Mouse (Mus musculus): ENCODE data around the gene Tprkb. TPM values are rescaled to one million over a fixed set of nuclear protein-coding genes. Genes with fewer than 3 reads are reported as not detected.
A peak's percentile ranks its signal among the peaks of the same experiment; 100 is the strongest.
"Not testable (repeated sequence)": the region's sequence is repeated elsewhere in the genome, so short reads cannot be mapped to it uniquely, and the experiment has no call there.

The Tprkb gene
- polyA plus RNA-seq (2012; rRNA removed): 35.5 and 40.7 TPM in 2 replicates

DNA sequence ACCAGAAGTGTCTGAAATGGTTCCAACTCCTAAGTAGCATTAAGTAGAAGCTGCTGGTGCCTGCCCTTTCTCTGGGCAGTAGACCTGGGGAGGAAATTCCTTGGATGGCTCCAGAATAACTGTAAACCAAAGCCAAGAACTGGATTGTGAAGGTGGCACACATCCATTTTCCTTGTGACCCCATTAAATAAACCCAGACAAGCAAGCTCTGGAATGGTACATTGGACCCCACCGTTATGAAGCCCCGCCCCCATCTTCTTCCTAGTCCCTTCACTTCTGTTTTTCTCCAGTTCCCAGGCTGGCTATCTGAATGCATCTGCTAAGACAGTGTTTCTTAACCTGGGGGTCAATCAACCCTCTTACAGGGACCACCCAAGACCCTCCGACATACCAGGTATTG, at the start of gene Tprkb:
Gene Tprkb, plus strand, starts transcription at position 279 of the 400 bp plus-strand sequence.
- TF ChIP-seq POLR2A (IDR thresholded peaks at IDR 0.05; ENCODE audit: borderline replicate concordance, extremely low read depth, insufficient read depth, insufficient read length, poor library complexity, severe bottlenecking) (no peak), CTCF (IDR thresholded peaks at IDR 0.05; ENCODE audit: borderline replicate concordance, extremely low read depth, insufficient read depth, insufficient read length) (no peak)
- DNase-seq (ENCODE audit: low read depth): no peak

GRCm38 (mm10) chr6:85862565-85862964, 49.1 kb upstream of the Tprkb start:
- no peak for TF ChIP-seq POLR2A (IDR thresholded peaks at IDR 0.05; ENCODE audit: borderline replicate concordance, extremely low read depth, insufficient read depth, insufficient read length, poor library complexity, severe bottlenecking)
- no peak for TF ChIP-seq CTCF (IDR thresholded peaks at IDR 0.05; ENCODE audit: borderline replicate concordance, extremely low read depth, insufficient read depth, insufficient read length)
- DNase-seq (ENCODE audit: low read depth): no peak

DNA sequence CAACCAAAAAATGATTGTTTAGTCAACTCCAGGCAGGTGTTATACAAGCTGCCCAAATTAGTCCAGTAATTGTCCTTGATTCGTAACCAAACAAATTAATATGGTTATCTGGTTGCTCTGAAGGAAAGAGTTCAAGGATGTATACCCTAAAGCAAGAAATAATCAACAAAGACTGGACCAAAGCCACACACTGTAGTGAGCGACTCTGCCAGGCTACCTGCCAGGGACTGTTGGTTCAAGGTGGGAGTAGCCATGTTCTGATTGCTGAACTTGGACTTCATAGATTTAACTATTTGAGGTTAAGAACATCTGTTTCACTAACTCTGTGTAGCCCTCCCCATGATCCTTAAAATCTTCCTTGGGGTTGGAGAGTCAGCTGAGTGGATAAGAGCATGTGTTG, 48.5 kb upstream of the Tprkb start:
- DNase-seq (ENCODE audit: low read depth): no peak
- TF ChIP-seq CTCF (IDR thresholded peaks at IDR 0.05; ENCODE audit: borderline replicate concordance, extremely low read depth, insufficient read depth, insufficient read length) (no peak), POLR2A (IDR thresholded peaks at IDR 0.05; ENCODE audit: borderline replicate concordance, extremely low read depth, insufficient read depth, insufficient read length, poor library complexity, severe bottlenecking) (no peak)

DNA sequence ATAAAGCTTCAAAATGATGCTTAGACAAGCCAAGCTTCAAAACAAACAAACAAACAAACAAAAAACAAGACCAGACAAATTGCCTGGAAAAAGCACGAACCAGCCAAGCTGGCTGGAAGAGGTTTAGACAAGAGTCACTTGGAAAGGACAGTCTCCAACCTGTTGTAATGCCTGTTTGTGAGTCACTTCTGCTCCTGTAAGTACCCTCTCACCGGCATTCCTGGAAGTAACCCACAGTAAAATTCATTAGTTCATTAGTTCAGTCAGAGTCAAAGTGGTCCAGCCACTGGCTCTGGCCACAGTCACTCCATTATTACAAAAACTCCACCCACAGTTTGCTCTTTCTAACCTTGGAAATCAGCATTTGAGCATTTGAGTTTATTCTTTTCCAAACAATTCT, 47.8 kb upstream of the Tprkb start:
- no peak for TF ChIP-seq CTCF (IDR thresholded peaks at IDR 0.05; ENCODE audit: borderline replicate concordance, extremely low read depth, insufficient read depth, insufficient read length)
- TF ChIP-seq POLR2A (IDR thresholded peaks at IDR 0.05; ENCODE audit: borderline replicate concordance, extremely low read depth, insufficient read depth, insufficient read length, poor library complexity, severe bottlenecking): no peak
- no peak for DNase-seq (ENCODE audit: low read depth)

DNA sequence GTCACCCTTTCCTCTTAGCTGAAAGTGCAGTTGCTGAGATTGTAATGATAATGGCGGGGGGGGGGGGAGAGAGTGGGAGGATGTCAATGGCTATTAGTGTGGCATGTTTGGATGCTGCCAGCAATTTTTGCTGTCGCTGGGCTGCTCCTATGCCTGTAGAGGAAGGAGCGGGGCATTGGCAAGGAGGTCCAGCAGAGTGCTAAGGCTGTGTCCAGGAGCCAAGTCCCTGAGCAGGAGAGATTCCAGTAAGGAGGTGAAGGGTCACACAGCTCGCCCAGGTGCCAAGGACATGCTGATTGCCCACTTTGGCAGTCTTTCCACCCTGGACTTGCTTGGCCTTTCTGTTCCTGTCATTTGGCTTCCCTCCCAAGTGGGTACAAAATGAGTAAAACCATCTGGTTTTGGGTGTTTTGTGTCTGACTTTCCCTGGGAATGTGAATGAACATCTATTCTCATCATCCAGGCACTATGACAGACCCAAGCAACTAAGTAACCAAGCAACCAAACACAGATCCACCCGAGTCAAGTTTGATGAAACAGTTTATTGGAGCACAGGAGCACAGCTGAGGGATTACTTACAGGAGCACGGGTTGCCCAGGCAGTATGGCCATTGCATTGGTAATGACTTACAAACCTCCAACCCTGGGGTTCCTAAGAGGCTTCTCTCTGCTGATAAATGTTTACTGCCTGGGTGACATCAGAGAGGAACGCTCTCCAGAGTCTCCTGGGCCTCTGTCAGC, 46.6 kb upstream of the Tprkb start:
- DNase-seq (ENCODE audit: low read depth): peak; percentile 13

DNA sequence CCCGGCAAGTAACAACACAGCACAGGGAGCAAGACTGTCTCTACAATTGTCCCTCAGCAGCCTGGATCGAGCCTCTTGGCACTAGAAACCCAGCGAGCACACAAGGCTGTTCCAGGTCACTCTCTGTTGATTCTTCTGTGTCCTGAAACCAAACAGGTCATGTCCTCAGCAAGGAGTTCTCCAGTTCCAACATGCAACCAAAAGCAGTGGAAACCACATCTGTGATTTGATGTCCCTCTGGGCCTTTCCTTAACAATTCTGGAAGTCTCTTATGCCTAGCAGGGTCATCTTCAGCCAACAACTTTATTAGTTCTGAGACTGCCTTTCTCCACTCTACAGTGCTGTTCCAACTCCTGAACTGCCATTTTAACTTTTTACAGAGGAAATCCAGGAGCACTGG, 45.5 kb upstream of the Tprkb start:
- DNase-seq (ENCODE audit: low read depth): not testable (repeated sequence)

DNA sequence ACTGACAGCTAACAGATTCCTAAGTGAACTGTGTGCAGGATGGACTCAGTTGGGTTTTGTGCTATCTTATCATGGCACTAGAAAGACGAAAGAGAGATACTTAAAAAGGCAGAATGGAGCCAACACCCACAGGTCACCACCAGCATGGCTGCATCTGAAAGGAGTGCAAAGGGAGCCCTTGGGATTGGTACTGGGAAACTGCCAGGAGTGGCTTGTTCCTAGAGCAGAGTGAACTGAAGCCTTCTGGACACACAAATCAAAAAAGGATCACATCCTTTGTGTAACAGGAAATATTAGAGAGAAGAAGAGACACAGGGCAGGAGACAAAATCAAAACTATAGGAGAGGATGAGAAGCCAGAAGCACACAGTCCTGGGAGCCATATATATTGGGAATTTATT, 44.7 kb upstream of the Tprkb start:
- not testable (repeated sequence) for DNase-seq (ENCODE audit: low read depth)

GRCm38 (mm10) chr6:85867726-85868690, 43.7 kb upstream of the Tprkb start:
- DNase-seq (ENCODE audit: low read depth): no peak
- TF ChIP-seq CTCF (IDR thresholded peaks at IDR 0.05; ENCODE audit: borderline replicate concordance, extremely low read depth, insufficient read depth, insufficient read length): no peak
- no peak for TF ChIP-seq POLR2A (IDR thresholded peaks at IDR 0.05; ENCODE audit: borderline replicate concordance, extremely low read depth, insufficient read depth, insufficient read length, poor library complexity, severe bottlenecking)

DNA sequence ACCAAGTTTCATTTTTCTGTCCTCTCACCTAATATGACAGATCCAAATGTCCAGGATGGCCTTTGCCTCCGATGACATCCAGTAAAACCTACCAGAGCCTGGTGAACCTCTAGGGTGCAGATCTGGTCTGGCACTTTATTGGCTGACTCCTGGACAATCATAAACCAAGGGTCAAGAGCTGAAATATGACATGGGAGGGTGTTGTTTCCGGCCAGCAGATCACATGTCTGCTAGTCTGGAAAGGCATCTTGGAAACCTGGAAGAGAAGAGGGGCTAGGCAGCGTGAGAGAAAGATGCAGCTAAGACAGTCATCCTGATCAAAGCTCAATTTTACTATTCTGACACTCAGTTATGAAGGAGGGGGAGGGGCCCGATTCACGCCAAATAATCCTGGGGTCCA, 42.7 kb upstream of the Tprkb start, which contains the start of gene Nat8f2:
Gene Nat8f2, minus strand, starts transcription at position 153 of the 400 bp plus-strand sequence.
- DNase-seq (ENCODE audit: low read depth): not testable (repeated sequence)

DNA sequence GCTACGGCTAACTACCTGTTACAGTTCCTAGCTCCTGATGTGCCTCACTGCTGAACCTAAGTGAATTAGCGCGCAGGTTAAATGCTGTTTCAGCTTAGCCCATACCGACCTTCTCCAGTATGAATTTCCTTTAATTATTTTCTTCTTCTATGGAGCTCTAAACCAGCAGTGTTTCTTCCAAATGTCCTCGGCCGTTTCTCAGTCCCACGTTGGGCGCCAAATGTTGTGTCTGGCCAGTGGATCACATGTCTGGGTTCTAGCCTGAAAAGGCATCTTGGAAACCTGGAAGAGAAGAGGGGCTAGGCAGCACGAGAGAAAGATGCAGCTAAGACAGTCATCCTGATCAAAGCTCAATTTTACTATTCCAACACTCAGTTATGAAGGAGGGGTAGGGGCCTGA, 28.4 kb upstream of the Tprkb start:
- DNase-seq (ENCODE audit: low read depth): not testable (repeated sequence)

DNA sequence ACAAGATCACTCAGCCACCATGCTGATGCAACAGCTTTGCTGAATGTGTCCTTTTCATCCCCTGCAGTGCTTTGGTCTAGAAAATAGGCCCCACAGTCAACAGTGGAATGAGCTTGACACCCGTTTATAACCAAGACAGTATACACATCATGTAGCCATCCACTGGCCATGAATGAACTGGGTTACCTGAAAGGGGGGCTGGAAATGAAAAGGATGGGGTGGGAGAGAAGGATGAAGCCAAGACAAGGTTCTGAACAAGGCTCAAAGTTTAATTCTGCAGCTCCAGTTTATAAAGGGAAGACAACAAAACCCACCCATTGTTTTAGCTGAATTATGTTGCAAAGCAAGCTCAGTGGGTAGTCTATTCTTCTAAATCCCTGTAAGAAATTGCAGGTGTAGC, 27.4 kb upstream of the Tprkb start:
- no peak for DNase-seq (ENCODE audit: low read depth)
- no peak for TF ChIP-seq POLR2A (IDR thresholded peaks at IDR 0.05; ENCODE audit: borderline replicate concordance, extremely low read depth, insufficient read depth, insufficient read length, poor library complexity, severe bottlenecking)
- TF ChIP-seq CTCF (IDR thresholded peaks at IDR 0.05; ENCODE audit: borderline replicate concordance, extremely low read depth, insufficient read depth, insufficient read length): no peak

- TF ChIP-seq POLR2A (IDR thresholded peaks at IDR 0.05; ENCODE audit: borderline replicate concordance, extremely low read depth, insufficient read depth, insufficient read length, poor library complexity, severe bottlenecking) (no peak), CTCF (IDR thresholded peaks at IDR 0.05; ENCODE audit: borderline replicate concordance, extremely low read depth, insufficient read depth, insufficient read length) (no peak)
- DNase-seq (ENCODE audit: low read depth): no peak
Measured at GRCm38 (mm10) chr6:85888961-85889360, 22.7 kb upstream of the Tprkb start.
